Mouse (Mus musculus) erythroblast, embryonic 14.5 days (primary cell): ENCODE measurements around the gene Lamc1.

Experiments
- GATA1 ChIP-seq: IDR thresholded peaks from 2 replicates; pipeline ENCODE4 v1.6.1; 2012; ENCODE audit warnings: low read length, inconsistent platforms, mixed read lengths
- TAL1 ChIP-seq: IDR thresholded peaks from 3 replicates; pipeline ENCODE4 v1.6.1; 2012; ENCODE audit warnings: low read length, inconsistent platforms, mixed read lengths

DNA sequence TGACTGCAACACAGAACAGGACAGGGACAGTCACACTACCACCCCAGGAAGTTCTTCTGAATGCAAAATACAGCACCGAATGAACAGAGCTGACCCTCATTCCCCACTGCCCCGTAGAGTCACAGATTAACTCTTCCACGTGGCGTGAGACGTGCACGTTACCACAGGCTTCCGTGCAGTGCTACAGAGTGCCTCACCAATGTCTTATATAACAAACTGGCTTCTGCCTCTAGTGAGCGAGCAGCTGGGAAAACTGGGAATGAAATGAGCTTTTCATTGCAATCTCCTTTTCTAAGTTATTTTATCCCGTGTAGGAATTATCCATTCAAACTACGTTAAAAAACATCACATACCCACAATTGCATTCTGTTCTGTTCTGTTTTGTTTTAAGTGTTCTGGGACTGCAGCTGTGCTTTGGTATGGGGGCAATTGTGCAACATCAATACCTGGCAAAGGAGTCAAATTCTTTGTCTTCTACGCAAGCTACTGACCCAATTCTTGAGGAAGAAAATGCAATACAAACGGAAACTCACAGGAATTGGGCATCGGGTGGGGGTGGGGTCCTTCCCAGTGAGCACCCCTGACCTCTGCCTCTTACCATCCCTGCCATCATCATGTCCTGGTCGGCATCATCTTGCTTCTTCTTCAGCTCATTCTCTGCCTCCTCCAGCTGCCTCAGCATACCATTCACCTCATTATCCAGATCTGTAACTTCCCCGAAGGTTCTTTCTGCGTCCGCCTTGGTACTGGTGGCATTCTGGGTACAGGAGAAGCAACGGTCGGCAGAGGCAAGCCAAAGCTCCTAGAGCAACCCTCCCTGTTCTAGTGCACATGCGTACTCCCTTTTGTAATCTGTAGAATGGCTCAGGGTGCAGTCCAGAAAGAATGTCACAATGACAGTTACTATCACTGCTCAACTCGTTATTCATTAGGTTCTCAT lies 106.5 kb downstream of the Lamc1 start:
- TF ChIP-seq GATA1 (no peak), TAL1 (no peak)
